Mouse (Mus musculus): ENCODE measurements around the gene Ypel2. TPM values are rescaled to one million over a fixed set of nuclear protein-coding genes. Genes with fewer than 3 reads are reported as not detected.

Ypel2 gene
- polyA plus RNA-seq, 1 experiment from 2014 or later = 10.6 TPM

DNA sequence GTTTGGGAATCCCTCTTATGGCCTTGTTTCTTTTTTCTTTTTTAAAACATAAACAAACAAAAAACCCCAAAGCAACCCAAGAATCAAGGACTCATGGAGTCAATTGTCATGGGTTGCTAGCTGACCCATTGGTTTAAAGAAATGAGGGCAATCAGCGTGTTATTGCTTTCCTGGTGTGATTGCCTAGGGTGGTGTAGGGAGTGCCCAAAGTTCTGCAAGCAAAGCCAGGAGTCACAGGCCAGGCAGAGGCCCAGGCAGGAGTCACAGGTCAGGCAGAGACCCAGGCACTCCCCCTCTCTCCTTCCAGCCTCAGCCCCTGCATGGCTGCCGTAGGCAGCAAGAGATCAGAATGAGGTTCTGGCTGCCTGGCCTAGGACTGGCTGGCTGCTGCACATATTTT is 58.6 kb downstream of the Ypel2 start:
- Histone ChIP-seq H3K9ac (ENCODE audit: low read depth, low read length) (no peak overlapping the region), H3K9me3 (replicated peaks; ENCODE audit: low read length) (no peaks in the 10 kb centered on the region), H3K4me2 (ENCODE audit: low read length) (no peak overlapping the region), H3K4me3 (replicated peaks; ENCODE audit: low read depth, low read length) (no peak overlapping the region), H3K4me1 (replicated peaks; ENCODE audit: insufficient read depth, low read length) (peaks cover 3% of the 10 kb centered on the region; the same call in 1 of the 2 replicates), H3K27me3 (ENCODE audit: insufficient read depth, low read length) (no peaks in the 10 kb centered on the region), H3K36me3 (ENCODE audit: insufficient read depth, low read length) (peaks cover 7% of the 10 kb centered on the region; the same call in 1 of the 2 replicates), H3K27ac (no peak overlapping the region)
- no peak for DNase-seq (ENCODE audit: low spot score)
- no peak for TF ChIP-seq CTCF (IDR thresholded peaks at IDR 0.05; ENCODE audit: low read depth)
- 40% methylated on average over 2 of the region's 2 CpGs for WGBS
- ATAC-seq (replicated peaks; ENCODE audit: low FRiP score, low read depth) = no peak

- Histone ChIP-seq H3K27me3 (ENCODE audit: insufficient read depth, low read length) (no peaks in the 10 kb centered on the region), H3K9me3 (replicated peaks; ENCODE audit: low read length) (no peaks in the 10 kb centered on the region), H3K4me3 (replicated peaks; ENCODE audit: low read depth, low read length) (no peak overlapping the region), H3K4me1 (replicated peaks; ENCODE audit: insufficient read depth, low read length) (no peaks in the 10 kb centered on the region; the same call in 1 of the 2 replicates), H3K4me2 (ENCODE audit: low read length) (no peak overlapping the region), H3K36me3 (ENCODE audit: insufficient read depth, low read length) (no peaks in the 10 kb centered on the region), H3K9ac (ENCODE audit: low read depth, low read length) (no peak overlapping the region), H3K27ac (no peak overlapping the region)
- WGBS = 66% methylated on average over 2 of the region's 2 CpGs
- ATAC-seq (replicated peaks; ENCODE audit: low FRiP score, low read depth) (peak; percentile 72; the same call in 1 of the 2 replicates), DNase-seq (ENCODE audit: low spot score) (no peak)
- no peak for TF ChIP-seq CTCF (IDR thresholded peaks at IDR 0.05; ENCODE audit: low read depth)
These were observed 61.3 kb downstream of the Ypel2 start for GRCm38 (mm10) chr11:86932201-86932600.

GRCm38 (mm10) chr11:86930636-86931180 is 62.8 kb downstream of the Ypel2 start:
- Histone ChIP-seq H3K4me3 (replicated peaks; ENCODE audit: low read depth, low read length) (no peak overlapping the region), H3K27ac (no peak overlapping the region), H3K4me1 (replicated peaks; ENCODE audit: insufficient read depth, low read length) (no peaks in the 10 kb centered on the region; the same call in 1 of the 2 replicates), H3K9me3 (replicated peaks; ENCODE audit: low read length) (no peaks in the 10 kb centered on the region), H3K4me2 (ENCODE audit: low read length) (no peak overlapping the region), H3K9ac (ENCODE audit: low read depth, low read length) (no peak overlapping the region), H3K36me3 (ENCODE audit: insufficient read depth, low read length) (no peaks in the 10 kb centered on the region), H3K27me3 (ENCODE audit: insufficient read depth, low read length) (no peaks in the 10 kb centered on the region)
- TF ChIP-seq CTCF (IDR thresholded peaks at IDR 0.05; ENCODE audit: low read depth) = no peak
- WGBS = 68% methylated on average over 10 of the region's 10 CpGs
- ATAC-seq (replicated peaks; ENCODE audit: low FRiP score, low read depth) (no peak), DNase-seq (ENCODE audit: low spot score) (no peak)

- no peaks in the 10 kb centered on the region for H3K9me3 ChIP-seq (replicated peaks; ENCODE audit: low read length)
- no peak for DNase-seq (ENCODE audit: low spot score)
- TF ChIP-seq CTCF (IDR thresholded peaks at IDR 0.05; ENCODE audit: low read depth) = no peak
These were observed 63.5 kb downstream of the Ypel2 start for GRCm38 (mm10) chr11:86929985-86930384.

DNA sequence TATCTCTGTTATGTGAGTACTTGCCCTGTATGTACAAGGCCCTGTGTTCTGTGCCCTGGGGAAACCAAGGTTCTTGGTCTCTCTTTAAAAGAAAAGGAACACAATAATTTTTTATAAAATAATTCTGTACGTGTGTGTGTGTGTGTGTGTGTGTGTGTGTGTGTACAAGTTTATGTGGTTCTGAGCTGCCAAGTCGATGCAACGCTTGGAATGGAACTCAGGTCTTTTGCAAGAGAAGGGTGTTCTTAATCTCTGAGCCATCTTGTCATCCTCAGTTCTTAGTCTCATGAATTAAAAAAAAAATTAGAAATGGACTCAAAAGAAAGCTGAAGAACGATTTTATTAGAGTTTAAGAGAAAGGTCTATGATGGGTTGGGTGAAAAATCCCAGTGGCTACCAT is 64.0 kb downstream of the Ypel2 start:
- 88% methylated on average over 4 of the region's 4 CpGs for WGBS
- DNase-seq (ENCODE audit: low spot score) (no peak), ATAC-seq (replicated peaks; ENCODE audit: low FRiP score, low read depth) (no peak)
- Histone ChIP-seq H3K4me1 (replicated peaks; ENCODE audit: insufficient read depth, low read length) (no peaks in the 10 kb centered on the region; the same call in 1 of the 2 replicates), H3K9me3 (replicated peaks; ENCODE audit: low read length) (no peaks in the 10 kb centered on the region), H3K36me3 (ENCODE audit: insufficient read depth, low read length) (no peaks in the 10 kb centered on the region), H3K27ac (no peak overlapping the region), H3K9ac (ENCODE audit: low read depth, low read length) (no peak overlapping the region), H3K4me3 (replicated peaks; ENCODE audit: low read depth, low read length) (no peak overlapping the region), H3K4me2 (ENCODE audit: low read length) (no peak overlapping the region), H3K27me3 (ENCODE audit: insufficient read depth, low read length) (no peaks in the 10 kb centered on the region)
- no peak for TF ChIP-seq CTCF (IDR thresholded peaks at IDR 0.05; ENCODE audit: low read depth)

More at GRCm38 (mm10) chr11:86929985-86930384, 63.5 kb downstream of the Ypel2 start:
- Histone ChIP-seq H3K27me3 (ENCODE audit: insufficient read depth, low read length) (no peaks in the 10 kb centered on the region), H3K4me3 (replicated peaks; ENCODE audit: low read depth, low read length) (no peak overlapping the region), H3K36me3 (ENCODE audit: insufficient read depth, low read length) (no peaks in the 10 kb centered on the region), H3K4me2 (ENCODE audit: low read length) (no peak overlapping the region), H3K4me1 (replicated peaks; ENCODE audit: insufficient read depth, low read length) (no peaks in the 10 kb centered on the region; the same call in 1 of the 2 replicates), H3K9ac (ENCODE audit: low read depth, low read length) (no peak overlapping the region), H3K27ac (no peak overlapping the region)
- no peak for ATAC-seq (replicated peaks; ENCODE audit: low FRiP score, low read depth)

DNA sequence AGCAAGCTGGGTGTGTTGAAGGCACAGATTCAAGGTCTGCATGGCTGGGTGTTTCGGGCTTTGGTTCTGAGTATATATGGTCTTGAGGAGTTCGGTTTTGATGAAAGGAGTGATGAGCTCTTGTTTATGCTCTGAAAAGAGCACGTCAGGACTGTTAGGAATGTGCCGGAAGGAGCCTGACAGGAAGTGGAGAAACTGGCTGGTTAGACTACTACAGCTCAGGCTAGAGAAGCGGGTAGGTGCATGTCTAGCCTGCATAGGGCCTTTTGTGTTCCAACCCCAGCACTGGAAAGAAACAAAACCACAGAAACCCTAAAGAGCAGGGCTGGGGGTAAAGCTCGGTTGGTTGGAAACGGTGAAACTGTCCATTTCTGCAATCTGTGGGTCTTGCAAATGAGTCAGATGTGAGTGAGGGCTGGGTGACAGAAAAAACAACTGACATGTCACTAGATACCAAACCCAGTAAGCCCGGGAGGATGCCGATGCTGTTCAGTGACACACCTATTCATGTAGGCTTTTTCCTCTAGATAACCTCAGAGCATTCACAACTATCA is 68.3 kb downstream of the Ypel2 start:
- DNase-seq (ENCODE audit: low spot score) = no peak
- no peaks in the 10 kb centered on the region for H3K36me3 ChIP-seq (ENCODE audit: insufficient read depth, low read length)
- ATAC-seq (replicated peaks; ENCODE audit: low FRiP score, low read depth) = no peak

More for the DNA sequence above, 68.3 kb downstream of the Ypel2 start:
- 75% methylated on average over 9 of the region's 9 CpGs for WGBS
- no peaks in the 10 kb centered on the region for H3K4me1 ChIP-seq (replicated peaks; ENCODE audit: insufficient read depth, low read length)
- H3K9me3 ChIP-seq (replicated peaks; ENCODE audit: low read length) = no peaks in the 10 kb centered on the region
- no peak overlapping the region for H3K4me2 ChIP-seq (ENCODE audit: low read length)
- no peak overlapping the region for H3K27ac ChIP-seq
- H3K9ac ChIP-seq (ENCODE audit: low read depth, low read length) = no peak overlapping the region
- TF ChIP-seq CTCF (IDR thresholded peaks at IDR 0.05; ENCODE audit: low read depth) = no peak
- no peaks in the 10 kb centered on the region for H3K27me3 ChIP-seq (ENCODE audit: insufficient read depth, low read length)
- H3K4me3 ChIP-seq (replicated peaks; ENCODE audit: low read depth, low read length) = no peak overlapping the region
